Mouse (Mus musculus) adipocyte (in vitro differentiated cells): Measurements from ENCODE around the gene Olfr1.

Source experiments
- DNase-seq: peaks from one replicate; pipeline ENCODE4 v3.0.0-alpha.2; 2016; ENCODE audit warnings: low spot score

Gene Olfr1

GRCm38 (mm10) chr11:73399514-73399913, at the start of gene Olfr1:
Gene Olfr1, minus strand, starts transcription at chr11:73399614.
- DNase-seq: no peak

GRCm38 (mm10) chr11:73428377-73428776, 29.0 kb upstream of the Olfr1 start, which contains the start of gene Olfr378:
Gene Olfr378, minus strand, starts transcription at chr11:73428477.
- DNase-seq: no peak

GRCm38 (mm10) chr11:73395374-73395773, 4.0 kb downstream of the Olfr1 start:
- DNase-seq: no peak

GRCm38 (mm10) chr11:73370946-73371345, 28.5 kb downstream of the Olfr1 start, which contains the start of gene Olfr376:
Gene Olfr376, plus strand, starts transcription at chr11:73371246.
- DNase-seq: no peak

- no peak for DNase-seq
These were observed 48.9 kb downstream of the Olfr1 start, which contains the start of gene Olfr20 for GRCm38 (mm10) chr11:73350483-73350882. Gene Olfr20, plus strand, starts transcription at chr11:73350783.
